Mouse (Mus musculus): ENCODE data around the gene Rxfp1. TPM values are rescaled to one million over a fixed set of nuclear protein-coding genes. Genes with fewer than 3 reads are reported as not detected.

The Rxfp1 gene
- polyA plus RNA-seq, 1 experiment from 2014 or later: not detected

DNA sequence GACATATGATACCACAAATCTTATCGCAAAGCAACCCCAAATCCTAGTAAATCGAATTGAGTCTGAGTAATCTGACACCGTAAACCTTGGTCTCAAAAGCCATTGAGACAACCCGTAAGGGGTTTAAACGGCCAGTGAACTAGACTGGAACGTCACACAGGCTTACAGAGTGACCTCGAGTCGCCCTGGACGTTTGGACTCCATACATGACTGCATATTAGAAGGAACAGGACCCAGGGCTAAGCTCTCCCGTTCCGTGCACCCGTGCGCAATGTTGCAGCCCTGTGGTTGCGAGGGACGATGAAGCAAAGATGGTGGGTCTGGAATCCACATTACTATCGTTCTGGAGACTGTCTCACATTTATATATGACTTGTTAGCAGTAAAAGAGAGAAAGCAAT, 65.5 kb downstream of the Rxfp1 start:
- H3K9me3 ChIP-seq (replicated peaks): no peaks in the 10 kb centered on the region
- no peaks in the 10 kb centered on the region for H3K27me3 ChIP-seq
- H3K36me3 ChIP-seq (replicated peaks): no peaks in the 10 kb centered on the region
- ATAC-seq (ENCODE audit: insufficient read depth): no peak
- no peak overlapping the region for H3K27ac ChIP-seq (replicated peaks)
- H3K4me1 ChIP-seq (replicated peaks): no peaks in the 10 kb centered on the region
- H3K9ac ChIP-seq: no peak overlapping the region
- H3K4me2 ChIP-seq: no peak overlapping the region
- WGBS (ENCODE audit: insufficient replicate concordance): 72% methylated on average over 16 of the region's 16 CpGs
- H3K4me3 ChIP-seq (replicated peaks): no peak overlapping the region

DNA sequence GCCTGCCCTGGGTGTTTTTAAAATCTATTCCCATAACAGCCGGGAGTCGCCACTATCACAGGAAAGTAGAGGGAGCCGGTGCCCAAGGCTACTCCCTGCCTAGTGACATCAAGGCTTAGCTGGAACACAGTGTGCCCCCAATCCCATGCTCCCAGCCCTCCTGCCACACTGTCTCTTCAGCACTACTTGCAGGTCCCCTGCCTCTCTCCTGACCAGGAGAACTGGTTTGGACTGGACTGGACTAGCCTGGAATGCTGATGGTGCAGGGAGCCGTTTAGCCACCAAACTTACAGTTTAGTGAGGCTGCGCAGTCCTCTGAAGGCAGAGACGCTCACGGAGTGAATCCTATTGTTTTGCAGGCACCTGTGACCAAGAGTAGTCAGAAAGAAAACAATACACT, 67.1 kb downstream of the Rxfp1 start:
- Histone ChIP-seq H3K4me2 (no peak overlapping the region), H3K4me1 (replicated peaks) (no peaks in the 10 kb centered on the region), H3K27ac (replicated peaks) (no peak overlapping the region), H3K36me3 (replicated peaks) (no peaks in the 10 kb centered on the region), H3K27me3 (no peaks in the 10 kb centered on the region), H3K9ac (no peak overlapping the region), H3K9me3 (replicated peaks) (no peaks in the 10 kb centered on the region), H3K4me3 (replicated peaks) (no peak overlapping the region)
- 62% methylated on average over 7 of the region's 7 CpGs for WGBS (ENCODE audit: insufficient replicate concordance)
- no peak for ATAC-seq (ENCODE audit: insufficient read depth)

- H3K4me3 ChIP-seq (replicated peaks): no peak overlapping the region
- no peak overlapping the region for H3K4me2 ChIP-seq
- ATAC-seq (ENCODE audit: insufficient read depth): no peak
- no peak overlapping the region for H3K27ac ChIP-seq (replicated peaks)
- WGBS (ENCODE audit: insufficient replicate concordance): 32% methylated on average over 9 of the region's 9 CpGs
- no peaks in the 10 kb centered on the region for H3K27me3 ChIP-seq
- no peaks in the 10 kb centered on the region for H3K4me1 ChIP-seq (replicated peaks)
- H3K9ac ChIP-seq: no peak overlapping the region
- no peaks in the 10 kb centered on the region for H3K9me3 ChIP-seq (replicated peaks)
- no peaks in the 10 kb centered on the region for H3K36me3 ChIP-seq (replicated peaks)
These were observed 72.8 kb downstream of the Rxfp1 start for GRCm38 (mm10) chr3:79664787-79665408.

- H3K4me2 ChIP-seq: no peak overlapping the region
- no peaks in the 10 kb centered on the region for H3K27me3 ChIP-seq
- no peaks in the 10 kb centered on the region for H3K36me3 ChIP-seq (replicated peaks)
- H3K27ac ChIP-seq (replicated peaks): no peak overlapping the region
- H3K4me1 ChIP-seq (replicated peaks): no peaks in the 10 kb centered on the region
- no peak overlapping the region for H3K9ac ChIP-seq
- ATAC-seq (ENCODE audit: insufficient read depth): no peak
- no peak overlapping the region for H3K4me3 ChIP-seq (replicated peaks)
- 31% methylated on average over 5 of the region's 5 CpGs for WGBS (ENCODE audit: insufficient replicate concordance)
- H3K9me3 ChIP-seq (replicated peaks): no peaks in the 10 kb centered on the region
These were observed 81.0 kb downstream of the Rxfp1 start for GRCm38 (mm10) chr3:79656682-79657081.

DNA sequence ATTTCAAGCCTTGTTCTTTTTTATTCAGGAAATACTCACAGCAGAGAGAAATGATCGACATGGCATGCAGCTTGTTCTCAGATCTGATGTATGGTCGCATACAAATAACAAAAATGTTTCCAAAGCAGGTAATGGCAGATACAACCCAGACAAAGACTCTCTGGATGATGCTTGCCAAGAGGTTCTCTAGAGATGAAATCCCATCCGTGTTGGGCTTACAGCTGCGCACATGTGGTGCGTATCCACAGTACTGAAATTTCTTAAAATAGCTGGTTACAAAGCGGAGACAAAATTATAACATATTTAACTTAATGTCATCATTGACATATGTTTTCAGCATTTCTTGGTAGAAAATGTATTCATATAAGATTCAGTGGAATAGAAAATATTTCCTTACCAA, 85.6 kb downstream of the Rxfp1 start:
- Histone ChIP-seq H3K9ac (no peak overlapping the region), H3K27ac (replicated peaks) (no peak overlapping the region), H3K4me3 (replicated peaks) (no peak overlapping the region), H3K4me2 (no peak overlapping the region), H3K27me3 (no peaks in the 10 kb centered on the region), H3K4me1 (replicated peaks) (no peaks in the 10 kb centered on the region), H3K9me3 (replicated peaks) (no peaks in the 10 kb centered on the region), H3K36me3 (replicated peaks) (no peaks in the 10 kb centered on the region)
- ATAC-seq (ENCODE audit: insufficient read depth): no peak
- WGBS (ENCODE audit: insufficient replicate concordance): 77% methylated on average over 6 of the region's 6 CpGs

GRCm38 (mm10) chr3:79629416-79629730, 108.3 kb downstream of the Rxfp1 start, which contains the start of gene Etfdh:
Gene Etfdh (minus strand): TSS chr3:79629500.
- peak within 1 kb of the TSS; percentile 94 for H3K27ac ChIP-seq (replicated peaks)
- WGBS (ENCODE audit: insufficient replicate concordance): 2% methylated on average over 11 of the region's 11 CpGs
- peak within 1 kb of the TSS; percentile 91 for H3K9ac ChIP-seq
- H3K4me2 ChIP-seq: peak within 1 kb of the TSS; percentile 90
- H3K36me3 ChIP-seq (replicated peaks): peaks cover 26% of the 10 kb centered on the region
- ATAC-seq (ENCODE audit: insufficient read depth): peak; percentile 29
- peaks cover 17% of the 10 kb centered on the region for H3K4me1 ChIP-seq (replicated peaks)
- H3K27me3 ChIP-seq: no peaks in the 10 kb centered on the region
- no peaks in the 10 kb centered on the region for H3K9me3 ChIP-seq (replicated peaks)
- peak within 1 kb of the TSS; percentile 97 for H3K4me3 ChIP-seq (replicated peaks)

DNA sequence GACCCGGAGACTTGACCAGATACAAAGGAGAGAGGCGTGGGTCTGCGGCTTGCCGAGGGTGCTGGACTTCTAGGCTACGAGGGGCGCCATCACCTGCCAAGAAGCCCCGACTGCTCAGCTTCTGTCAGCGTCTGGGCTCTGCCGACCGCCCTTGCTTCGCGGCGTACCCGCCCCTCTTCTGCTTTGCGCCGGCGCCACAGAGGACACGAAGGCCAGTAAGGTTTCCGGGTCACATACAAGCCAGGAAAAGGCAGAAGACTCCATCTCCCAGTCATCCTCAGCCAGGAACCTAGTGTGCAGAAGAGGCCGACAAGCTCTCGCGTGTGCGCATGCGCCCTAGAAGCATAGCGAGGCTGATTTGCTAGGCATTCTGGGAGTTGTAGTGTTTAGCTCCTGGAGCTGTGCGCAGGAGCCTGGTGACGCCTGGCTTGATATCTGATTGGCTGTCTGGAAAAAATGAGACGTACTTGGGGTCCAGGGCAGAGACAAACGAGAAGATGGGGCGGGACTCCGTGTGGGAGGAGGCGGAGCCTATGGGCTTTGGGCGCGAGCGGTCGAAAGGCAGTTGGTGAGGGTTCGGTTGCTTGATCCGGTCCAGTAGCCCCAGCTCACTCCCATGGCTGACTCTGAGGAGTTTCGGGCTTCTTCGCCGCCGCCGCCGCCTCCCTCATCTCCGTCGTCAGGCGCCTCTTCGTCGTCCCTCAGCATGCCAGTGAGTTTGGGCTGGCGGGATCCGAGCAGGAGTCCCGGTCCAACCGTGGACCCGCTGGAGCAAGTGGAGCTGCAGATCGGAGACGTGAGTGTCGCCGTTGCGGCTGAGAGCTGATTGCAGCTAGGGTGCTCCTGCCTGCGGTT, 108.9 kb downstream of the Rxfp1 start, which contains the start of gene 4930579G24Rik:
TSS of gene 4930579G24Rik (plus strand) at position 519 of the 855 bp plus-strand sequence.
- under 1% methylated on average over 60 of the region's 60 CpGs for WGBS (ENCODE audit: insufficient replicate concordance)
- Histone ChIP-seq H3K27ac (replicated peaks) (peak within 1 kb of the TSS; percentile 94), H3K36me3 (replicated peaks) (peaks cover 25% of the 10 kb centered on the region), H3K9ac (peak within 1 kb of the TSS; percentile 91), H3K4me3 (replicated peaks) (peak within 1 kb of the TSS; percentile 97), H3K4me1 (replicated peaks) (peaks cover 17% of the 10 kb centered on the region), H3K4me2 (peak within 1 kb of the TSS; percentile 90), H3K27me3 (no peaks in the 10 kb centered on the region), H3K9me3 (replicated peaks) (no peaks in the 10 kb centered on the region)
- peak; percentile 99 for ATAC-seq (ENCODE audit: insufficient read depth)

DNA sequence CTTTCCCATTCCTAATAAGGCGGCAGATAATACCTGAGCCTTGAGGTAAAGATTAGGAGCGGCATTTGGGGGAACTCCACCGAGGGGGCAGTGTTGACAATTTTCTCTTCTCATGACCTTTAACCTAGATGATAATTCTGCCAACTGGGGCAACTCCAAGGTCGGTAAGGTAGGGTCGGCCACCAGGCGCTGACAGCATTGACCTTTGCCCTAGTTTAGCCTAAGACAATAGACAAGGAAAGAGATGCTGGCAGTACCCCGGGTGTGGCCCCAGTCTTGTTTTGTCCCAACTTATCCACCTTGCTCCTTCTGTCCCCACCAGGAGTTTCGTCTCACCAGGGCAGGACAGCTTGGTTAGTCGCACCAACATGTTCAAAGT, 109.5 kb downstream of the Rxfp1 start:
- H3K4me2 ChIP-seq: peak overlapping the region; percentile 90
- H3K27me3 ChIP-seq: no peaks in the 10 kb centered on the region
- peaks cover 17% of the 10 kb centered on the region for H3K4me1 ChIP-seq (replicated peaks)
- peak; percentile 9 for ATAC-seq (ENCODE audit: insufficient read depth)
- H3K27ac ChIP-seq (replicated peaks): peak overlapping the region; percentile 94
- H3K4me3 ChIP-seq (replicated peaks): peak overlapping the region; percentile 97
- no peaks in the 10 kb centered on the region for H3K9me3 ChIP-seq (replicated peaks)
- WGBS (ENCODE audit: insufficient replicate concordance): 0% methylated on average over 9 of the region's 9 CpGs
- peak overlapping the region; percentile 67 for H3K9ac ChIP-seq
- peaks cover 19% of the 10 kb centered on the region for H3K36me3 ChIP-seq (replicated peaks)

DNA sequence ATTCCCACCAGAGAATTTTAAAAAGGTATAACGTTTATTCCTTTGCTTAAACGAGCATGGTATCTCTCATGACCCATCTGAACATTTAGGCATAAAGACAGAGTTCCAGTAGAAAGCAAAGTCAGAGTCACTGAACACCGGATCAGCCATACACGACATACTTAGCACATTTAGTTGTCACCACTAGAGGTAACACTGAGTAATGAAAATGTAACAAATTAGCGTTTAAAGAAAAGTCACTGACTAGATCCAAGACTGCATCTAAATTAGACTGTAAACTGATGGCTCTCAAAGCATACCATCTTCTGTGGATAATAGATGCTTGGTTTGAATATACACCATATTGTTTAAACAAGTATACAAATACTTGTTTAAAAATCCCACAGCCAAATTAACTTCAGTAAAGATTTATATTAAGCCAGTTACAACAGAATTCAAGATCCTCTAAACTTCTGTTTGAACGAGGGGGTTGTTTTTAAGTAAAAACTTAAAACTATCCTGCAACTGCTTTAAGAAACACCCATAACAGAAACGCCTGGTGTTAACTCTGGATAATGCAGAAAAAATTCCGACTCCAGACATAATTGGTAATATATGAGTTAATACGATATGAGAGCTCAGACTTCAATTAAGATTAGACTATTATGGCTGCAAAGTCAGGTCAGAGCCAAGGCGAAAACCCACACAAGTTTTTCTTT, 110.0 kb downstream of the Rxfp1 start:
- H3K36me3 ChIP-seq (replicated peaks): peaks cover 17% of the 10 kb centered on the region
- H3K4me3 ChIP-seq (replicated peaks): peak overlapping the region; percentile 97
- no peak for ATAC-seq (ENCODE audit: insufficient read depth)
- peak overlapping the region; percentile 94 for H3K27ac ChIP-seq (replicated peaks)
- H3K4me1 ChIP-seq (replicated peaks): peaks cover 17% of the 10 kb centered on the region
- H3K9me3 ChIP-seq (replicated peaks): no peaks in the 10 kb centered on the region
- no peaks in the 10 kb centered on the region for H3K27me3 ChIP-seq
- 11% methylated on average over 10 of the region's 10 CpGs for WGBS (ENCODE audit: insufficient replicate concordance)
- peak overlapping the region; percentile 90 for H3K4me2 ChIP-seq
- H3K9ac ChIP-seq: peak overlapping the region; percentile 67

- H3K9me3 ChIP-seq (replicated peaks): no peaks in the 10 kb centered on the region
- H3K4me1 ChIP-seq (replicated peaks): no peaks in the 10 kb centered on the region
- no peak overlapping the region for H3K4me2 ChIP-seq
- ATAC-seq (ENCODE audit: insufficient read depth): no peak
- no peak overlapping the region for H3K4me3 ChIP-seq (replicated peaks)
- H3K27ac ChIP-seq (replicated peaks): no peak overlapping the region
- H3K9ac ChIP-seq: no peak overlapping the region
- peaks cover 61% of the 10 kb centered on the region for H3K36me3 ChIP-seq (replicated peaks)
- no peaks in the 10 kb centered on the region for H3K27me3 ChIP-seq
- 70% methylated on average over 2 of the region's 2 CpGs for WGBS (ENCODE audit: insufficient replicate concordance)
These were observed 127.8 kb downstream of the Rxfp1 start for GRCm38 (mm10) chr3:79609886-79610285.

DNA sequence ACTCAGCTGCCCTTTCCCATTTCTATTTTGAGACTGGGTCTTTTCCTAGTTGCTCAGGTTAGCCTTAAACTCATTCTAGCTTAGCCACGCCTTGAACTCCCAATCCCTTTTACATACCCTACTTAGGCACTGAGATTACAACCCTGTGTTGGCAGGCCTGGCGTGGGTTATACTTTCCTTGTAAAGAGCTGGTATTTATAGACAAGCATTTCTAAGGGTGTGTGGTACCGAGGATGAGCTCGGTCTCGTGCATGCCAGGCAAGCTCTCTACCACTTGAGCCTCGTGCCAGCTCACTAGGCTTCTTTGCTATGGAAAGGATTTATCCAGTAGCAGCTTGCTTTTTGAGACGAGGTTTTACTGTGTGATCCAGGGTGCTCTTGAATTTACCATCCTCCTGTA, 142.2 kb downstream of the Rxfp1 start:
- Histone ChIP-seq H3K27ac (replicated peaks) (no peak overlapping the region), H3K36me3 (replicated peaks) (peaks cover 67% of the 10 kb centered on the region), H3K4me1 (replicated peaks) (peaks cover 24% of the 10 kb centered on the region), H3K4me2 (no peak overlapping the region), H3K9me3 (replicated peaks) (no peaks in the 10 kb centered on the region), H3K4me3 (replicated peaks) (no peak overlapping the region), H3K27me3 (no peaks in the 10 kb centered on the region), H3K9ac (no peak overlapping the region)
- ATAC-seq (ENCODE audit: insufficient read depth): no peak
- WGBS (ENCODE audit: insufficient replicate concordance): 80% methylated on average over 7 of the region's 7 CpGs
